Mouse (Mus musculus): Measurements from ENCODE around the gene Slc39a9.

Gene Slc39a9

GRCm38 (mm10) chr12:80643693-80644505, at the start of gene Slc39a9, which contains the start of gene Erh:
TSS of gene Slc39a9 (plus strand) at chr12:80643883.
TSS of gene Erh (minus strand) at chr12:80644341.
- DNase-seq (ENCODE audit: extremely low read depth, low read depth, low spot score), result peak; percentile 78

- DNase-seq (ENCODE audit: extremely low read depth, low read depth, low spot score), result no peak
Observed at GRCm38 (mm10) chr12:80594141-80594540, 49.5 kb upstream of the Slc39a9 start.

GRCm38 (mm10) chr12:80594781-80595180, 48.9 kb upstream of the Slc39a9 start:
- no peak for DNase-seq (ENCODE audit: extremely low read depth, low read depth, low spot score)

GRCm38 (mm10) chr12:80595566-80595965, 48.1 kb upstream of the Slc39a9 start:
- DNase-seq (ENCODE audit: extremely low read depth, low read depth, low spot score), result no peak

- DNase-seq (ENCODE audit: extremely low read depth, low read depth, low spot score), result no peak
Observed at GRCm38 (mm10) chr12:80595968-80596367, 47.7 kb upstream of the Slc39a9 start.

DNA sequence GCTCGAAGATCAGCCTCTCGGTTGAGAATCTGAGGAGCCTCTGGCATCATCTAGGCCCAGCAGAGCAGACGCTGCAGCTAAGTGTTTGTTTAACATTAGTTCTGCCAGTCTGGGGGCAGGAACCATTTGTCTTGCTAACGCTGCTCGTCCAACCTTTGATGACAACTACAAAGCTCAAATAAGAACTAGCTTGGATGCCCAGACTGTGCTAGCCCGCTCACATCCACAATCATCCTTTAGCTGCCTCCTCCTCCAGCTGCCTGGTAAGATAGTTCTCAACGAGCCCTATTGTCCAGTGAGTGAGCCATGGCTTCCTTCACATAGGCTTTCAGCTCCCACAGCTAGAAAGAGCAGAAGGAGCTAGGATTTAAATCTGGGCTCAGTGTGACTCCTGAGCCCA, 45.4 kb upstream of the Slc39a9 start:
- DNase-seq (ENCODE audit: extremely low read depth, low read depth, low spot score), result no peak

DNA sequence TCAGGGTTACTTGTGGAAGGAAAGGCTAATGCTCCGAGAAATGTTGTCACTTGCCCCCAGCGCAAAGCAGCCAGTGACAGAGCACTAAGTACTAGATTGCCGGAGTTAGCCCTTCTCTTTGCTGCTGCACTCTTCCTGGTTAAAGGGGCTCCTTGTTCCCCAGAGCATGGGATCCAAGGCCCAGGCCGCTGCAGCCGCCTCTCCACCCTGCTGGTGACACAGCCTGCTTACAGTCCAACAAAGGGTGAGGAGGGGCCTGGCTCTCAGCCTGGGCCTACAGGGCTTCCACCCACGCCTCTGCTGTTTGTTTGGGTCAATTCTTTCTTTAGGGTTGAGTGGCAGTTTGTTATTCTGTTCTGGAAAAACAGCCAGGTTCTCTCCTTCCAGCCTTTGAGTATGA, 44.9 kb upstream of the Slc39a9 start:
- no peak for DNase-seq (ENCODE audit: extremely low read depth, low read depth, low spot score)

DNA sequence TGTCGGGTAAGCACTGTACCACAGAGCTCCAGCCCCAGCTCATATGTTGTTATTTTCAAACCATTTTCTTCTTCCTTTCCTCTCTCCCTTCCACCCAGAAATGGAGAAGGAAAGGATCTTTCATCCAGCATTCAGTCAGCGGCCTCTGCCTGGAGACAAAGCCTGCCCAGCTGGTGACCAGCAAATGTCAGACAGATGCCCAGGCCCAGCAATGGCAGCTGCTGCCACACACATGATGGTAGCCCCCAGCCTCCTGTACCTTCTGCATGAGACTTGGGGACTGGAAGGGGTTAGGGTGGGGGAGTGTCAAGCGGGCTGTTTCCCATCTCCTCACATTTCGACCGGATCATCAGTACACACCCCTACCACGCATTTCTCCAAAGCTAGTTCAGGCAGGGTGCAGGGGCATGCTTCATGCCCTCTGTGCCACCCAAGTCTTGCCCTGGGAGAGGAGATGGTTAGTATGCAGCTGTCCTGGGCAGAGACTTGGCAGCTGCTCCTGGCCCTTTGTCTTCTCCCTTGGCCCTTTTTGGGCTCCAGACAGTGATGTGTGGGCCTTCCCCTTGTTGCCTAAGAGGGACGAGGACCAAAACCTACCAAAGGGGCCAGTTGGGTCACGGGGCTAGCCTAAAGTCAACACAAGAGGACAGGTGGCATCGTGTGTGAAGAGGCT, 42.0 kb upstream of the Slc39a9 start:
- no peak for DNase-seq (ENCODE audit: extremely low read depth, low read depth, low spot score)

DNA sequence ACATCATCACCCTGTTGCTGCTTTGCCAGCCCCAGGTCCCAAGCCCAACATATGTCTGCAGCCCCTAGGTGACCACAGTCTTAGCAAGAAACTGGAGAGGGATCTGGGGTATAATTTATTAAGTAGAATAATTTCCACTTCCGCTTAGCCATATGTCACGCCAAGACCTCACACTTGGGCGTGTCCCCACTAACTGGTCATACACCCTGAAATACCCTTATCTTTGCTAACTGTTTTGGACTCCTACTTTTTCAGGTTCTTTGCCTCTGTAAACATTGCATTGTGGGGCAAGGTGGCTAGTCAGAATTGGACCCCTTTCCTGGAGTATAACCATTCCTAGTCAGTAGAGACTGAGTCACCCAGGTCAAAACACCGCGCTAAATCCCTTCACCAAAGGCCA, 41.3 kb upstream of the Slc39a9 start:
- no peak for DNase-seq (ENCODE audit: extremely low read depth, low read depth, low spot score)

DNA sequence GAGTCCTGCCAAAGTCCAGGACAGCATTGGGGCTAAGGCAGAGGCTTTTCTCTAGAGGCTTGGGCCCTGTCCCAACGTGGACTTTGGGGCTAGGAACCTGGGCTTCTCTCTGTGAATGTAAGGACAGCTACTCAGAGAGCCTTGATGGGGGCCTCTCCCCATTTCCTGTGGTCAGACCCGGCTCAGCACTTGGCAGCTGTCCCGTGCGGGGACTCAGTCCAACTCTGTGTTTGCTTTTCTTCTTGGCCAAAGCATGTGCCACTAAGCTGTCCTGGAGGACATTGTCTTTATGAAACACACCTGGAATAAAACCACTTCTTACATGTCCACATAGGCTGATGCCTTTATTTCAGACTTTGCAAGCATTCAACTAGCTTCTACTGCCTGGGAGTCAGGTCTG, 40.1 kb upstream of the Slc39a9 start:
- DNase-seq (ENCODE audit: extremely low read depth, low read depth, low spot score), result no peak

GRCm38 (mm10) chr12:80604218-80604617, 39.5 kb upstream of the Slc39a9 start:
- DNase-seq (ENCODE audit: extremely low read depth, low read depth, low spot score), result no peak

- DNase-seq (ENCODE audit: extremely low read depth, low read depth, low spot score), result no peak
Observed at GRCm38 (mm10) chr12:80608576-80608975, 35.1 kb upstream of the Slc39a9 start.

DNA sequence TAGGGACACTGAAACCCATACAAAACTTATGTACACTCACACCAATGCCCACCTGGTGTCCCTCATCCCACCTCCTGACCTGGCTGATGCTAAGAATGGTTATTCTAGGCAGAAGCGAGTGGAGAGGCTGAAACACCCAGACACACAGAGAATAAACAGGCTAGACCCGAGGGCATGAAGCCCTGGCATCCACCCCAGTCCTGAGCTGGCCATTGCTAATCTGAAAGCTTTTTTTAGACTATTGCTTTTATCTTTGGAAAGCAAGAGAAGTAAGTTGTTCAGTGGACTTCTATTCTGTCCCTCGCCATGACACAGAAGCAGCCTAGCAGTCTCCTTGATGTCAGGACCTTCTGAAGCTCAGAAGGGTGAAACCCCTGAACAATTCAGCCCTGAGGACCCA, 33.8 kb upstream of the Slc39a9 start:
- no peak for DNase-seq (ENCODE audit: extremely low read depth, low read depth, low spot score)

DNA sequence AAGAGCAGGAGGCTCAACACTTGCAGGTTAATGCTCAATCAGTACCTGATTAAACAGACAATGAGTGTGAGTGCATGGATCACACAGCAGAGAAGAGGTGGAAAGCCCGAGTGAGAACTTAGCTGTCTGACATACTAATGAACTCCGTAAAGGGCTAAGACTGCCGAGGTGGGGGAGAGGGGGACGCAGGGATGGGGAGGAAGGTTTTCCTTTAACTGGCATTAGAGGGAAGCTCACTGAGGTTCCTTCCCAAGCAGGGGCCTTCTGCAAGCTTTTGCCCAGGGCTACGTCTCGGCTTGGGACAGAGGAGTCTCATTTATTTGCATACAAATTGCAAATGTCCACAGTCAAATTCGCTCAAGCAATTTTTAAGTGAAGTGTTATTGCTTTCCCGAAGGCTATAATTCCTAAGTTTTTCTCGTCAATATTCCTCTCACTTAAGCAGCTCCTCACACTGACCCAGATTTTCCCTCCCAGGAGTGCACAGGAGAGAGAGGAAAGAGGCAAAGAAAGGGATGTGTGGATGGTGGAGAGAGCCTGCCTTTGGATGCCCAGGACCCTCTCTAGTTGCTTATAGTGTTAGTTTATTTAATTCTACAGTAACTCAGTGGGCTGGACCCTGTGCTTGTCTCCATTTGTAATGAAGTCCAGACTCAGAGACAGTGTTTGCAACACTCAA, 31.4 kb upstream of the Slc39a9 start:
- no peak for DNase-seq (ENCODE audit: extremely low read depth, low read depth, low spot score)

DNA sequence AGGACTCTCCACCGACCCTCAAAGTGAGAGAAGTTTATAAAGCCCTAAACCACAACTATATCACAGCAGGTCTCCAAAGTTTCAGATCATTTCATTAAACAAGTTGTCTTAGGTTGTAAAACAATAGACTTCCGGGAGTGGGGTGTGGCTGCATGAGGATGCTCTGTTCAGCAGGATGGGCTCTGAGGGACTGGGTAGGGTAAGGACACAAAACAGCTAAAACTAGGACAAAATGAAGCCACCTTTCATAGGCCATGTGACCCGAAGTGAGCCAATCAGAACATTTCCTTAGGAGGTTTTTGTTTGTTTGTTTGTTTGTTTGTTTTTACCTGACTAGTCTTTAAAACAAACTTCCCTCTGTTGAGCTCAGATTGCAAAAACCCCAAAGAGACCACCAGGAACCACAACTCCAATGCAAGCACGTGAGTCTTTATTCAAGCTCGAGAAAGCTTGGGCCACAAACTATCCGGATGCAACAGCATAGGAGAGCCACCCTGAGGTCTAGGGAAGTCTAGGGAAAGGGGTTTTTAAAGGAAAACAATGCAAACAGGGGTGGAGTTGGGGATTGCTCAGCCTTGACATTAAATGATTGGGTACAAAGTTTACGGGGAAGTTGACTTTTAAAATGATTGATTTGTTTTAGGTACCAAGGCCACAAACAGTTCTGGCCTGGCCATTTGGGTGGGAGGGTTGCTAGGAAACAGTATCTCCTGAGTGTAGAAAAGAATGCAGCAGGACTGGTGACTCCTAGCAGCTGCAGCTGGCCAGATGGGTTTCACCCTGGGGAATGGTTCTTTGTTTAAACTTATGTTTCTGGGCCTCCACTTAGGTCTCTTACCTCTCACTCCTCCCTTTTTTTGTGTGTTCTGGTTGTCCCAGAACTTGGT, 28.1 kb upstream of the Slc39a9 start:
- DNase-seq (ENCODE audit: extremely low read depth, low read depth, low spot score), result no peak

DNA sequence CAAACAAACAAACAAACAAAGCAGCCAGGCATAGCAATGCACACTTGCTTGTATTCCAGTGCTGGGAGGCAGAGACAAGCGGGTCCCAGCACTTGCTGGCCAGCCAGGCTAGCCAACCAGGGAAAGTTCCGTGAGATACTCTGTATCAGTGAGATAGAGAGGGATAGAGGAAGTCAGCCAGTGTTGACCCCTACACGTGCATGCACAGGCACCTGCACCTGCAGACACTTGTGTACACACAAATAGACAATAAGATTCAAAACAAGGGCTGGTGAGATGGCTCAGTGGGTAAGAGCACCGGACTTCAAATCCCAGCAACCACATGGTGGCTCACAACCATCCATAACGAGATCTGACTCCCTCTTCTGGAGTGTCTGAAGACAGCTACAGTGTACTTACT, 23.2 kb upstream of the Slc39a9 start:
- DNase-seq (ENCODE audit: extremely low read depth, low read depth, low spot score), result no peak

- DNase-seq (ENCODE audit: extremely low read depth, low read depth, low spot score), result no peak
Observed at GRCm38 (mm10) chr12:80631790-80632189, 11.9 kb upstream of the Slc39a9 start.

- no peak for DNase-seq (ENCODE audit: extremely low read depth, low read depth, low spot score)
Observed at GRCm38 (mm10) chr12:80642725-80643692, 674 bp upstream of the Slc39a9 start.

DNA sequence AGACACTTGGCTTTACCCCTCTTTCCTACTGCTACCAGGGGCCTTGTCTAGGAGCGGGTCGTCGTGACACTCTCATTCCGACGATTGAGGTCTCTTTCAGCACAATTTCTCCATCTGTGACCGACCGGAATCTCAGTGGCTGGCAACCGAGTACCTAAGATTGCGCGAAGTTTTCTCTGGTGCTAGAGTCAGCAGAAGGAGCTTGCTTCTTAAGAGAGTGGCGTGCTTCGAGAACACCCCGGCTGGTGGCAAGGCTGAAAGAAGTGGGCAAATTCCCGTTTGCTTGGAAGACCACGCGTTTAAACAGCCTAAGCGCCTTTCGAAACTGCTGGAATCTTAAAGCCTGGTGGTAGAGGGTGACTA, 804 bp downstream of the Slc39a9 start:
- no peak for DNase-seq (ENCODE audit: extremely low read depth, low read depth, low spot score)

GRCm38 (mm10) chr12:80646377-80646776, 2.7 kb downstream of the Slc39a9 start:
- no peak for DNase-seq (ENCODE audit: extremely low read depth, low read depth, low spot score)
